Mouse (Mus musculus): ENCODE data around the gene Btnl4.

The Btnl4 gene

DNA sequence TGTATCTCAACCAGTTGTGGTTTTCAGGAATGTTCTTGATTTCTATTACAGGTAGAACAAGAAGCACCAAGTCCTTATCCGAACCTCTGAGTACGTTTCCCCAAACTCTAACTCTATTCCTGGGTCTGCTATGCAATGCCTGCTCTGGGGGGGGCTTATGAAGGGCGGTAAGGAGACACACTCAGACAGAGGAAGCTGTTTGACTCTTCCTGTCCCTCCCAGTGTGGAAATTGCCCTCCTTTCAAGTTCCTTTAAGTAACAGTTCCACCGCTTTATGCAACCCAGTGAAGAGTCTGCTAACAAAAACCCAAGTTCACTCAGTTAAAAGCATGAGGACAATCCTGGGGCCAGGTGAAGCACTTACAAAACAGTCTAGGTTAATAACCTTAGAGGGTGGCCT lies 40.0 kb downstream of the Btnl4 start:
- no peak for DNase-seq (ENCODE audit: low spot score)

DNA sequence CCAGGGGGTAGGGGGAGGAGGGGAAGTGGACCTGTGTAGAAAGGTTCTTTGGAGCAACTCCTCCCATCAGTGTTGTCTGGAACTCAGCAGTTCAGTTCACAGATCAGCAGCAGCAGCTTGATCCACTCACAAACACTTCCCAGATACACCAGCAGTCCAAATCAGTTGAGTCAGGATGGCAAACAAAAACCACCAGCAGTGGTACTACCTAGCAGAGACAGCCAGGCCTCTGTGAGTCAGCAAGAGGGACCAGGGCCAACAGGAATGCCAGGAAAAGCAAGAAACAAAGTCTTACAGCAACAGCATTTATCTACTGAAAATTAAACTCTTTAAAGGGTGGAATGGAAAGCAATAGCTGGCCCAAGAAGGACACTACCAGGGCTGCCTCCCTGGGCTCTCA lies 49.5 kb downstream of the Btnl4 start:
- DNase-seq (ENCODE audit: low spot score), result no peak

DNA sequence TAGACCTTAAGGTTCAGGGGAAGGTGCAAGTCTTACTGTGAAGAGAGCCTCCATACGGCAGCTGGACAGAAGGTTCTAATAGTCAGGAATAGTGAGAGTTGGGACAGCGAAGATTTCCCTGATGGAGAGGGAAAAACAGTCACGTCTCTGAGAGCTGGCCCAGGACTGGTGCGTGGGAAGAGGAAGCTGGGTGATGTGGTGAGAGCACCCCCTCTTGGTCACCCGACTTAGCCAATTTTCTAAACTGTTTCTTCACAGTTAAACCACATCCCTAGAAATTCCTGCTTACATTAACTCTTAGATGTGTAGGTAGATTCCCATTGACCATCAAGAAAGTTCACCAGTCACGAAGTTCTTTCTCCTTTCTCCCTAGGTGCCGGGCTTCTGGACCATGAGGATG lies 57.1 kb downstream of the Btnl4 start:
- DNase-seq (ENCODE audit: low spot score), result no peak
